Mouse (Mus musculus): ENCODE measurements around the gene Rnf225.

The Rnf225 gene

DNA sequence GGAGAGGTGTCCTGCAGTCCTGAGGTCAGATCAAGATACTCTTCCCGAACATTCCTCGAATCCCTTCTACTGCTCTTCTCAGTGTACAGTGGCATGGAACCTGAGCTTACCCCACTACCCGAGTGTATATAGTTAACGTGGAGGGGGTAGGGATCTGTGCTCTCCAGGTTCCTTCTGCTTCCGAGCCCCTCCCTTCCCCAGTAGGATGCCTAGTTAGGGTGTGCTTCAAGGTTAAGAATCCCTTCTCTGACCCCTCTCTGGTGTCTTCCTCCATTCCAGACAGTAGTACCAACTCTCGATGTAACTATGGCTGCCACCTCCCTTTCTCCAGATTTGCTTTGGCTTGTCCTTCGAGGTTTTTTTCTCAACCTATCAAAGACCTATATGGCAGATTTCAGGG, 53.1 kb downstream of the Rnf225 start:
- no peak for DNase-seq (ENCODE audit: low read depth, low spot score)

All from mesoderm, embryonic 11.5 days (tissue).